Mouse (Mus musculus) kidney, embryonic 16.5 days (tissue): ENCODE data around the gene Tmem240. TPM values are rescaled to one million over a fixed set of nuclear protein-coding genes. Genes with fewer than 3 reads are reported as not detected.

ENCODE experiments used
- ATAC-seq: fragments of 200-750 bp; cut with Nextera tagmentation; 2 replicates; pipeline ENCODE4 v1.8.0; 2017; ENCODE audit warnings: moderate TSS enrichment; ENCODE audit not compliant: low FRiP score, low TSS enrichment
- H3K27ac ChIP-seq: fragments of 300-500 bp; sonication (generic); 2 replicates; pipeline ENCODE4 v1.5.1; 2014; ENCODE audit warnings: low read length
- H3K27me3 ChIP-seq: fragments of 300-500 bp; sonication (generic); 2 replicates; pipeline ENCODE4 v1.6.1; 2014; ENCODE audit warnings: low read length, control low read depth, mixed read lengths; ENCODE audit not compliant: insufficient read depth
- H3K36me3 ChIP-seq: fragments of 300-500 bp; sonication (generic); 2 replicates; pipeline ENCODE4 v1.6.1; 2014; ENCODE audit warnings: low read length, control low read depth, mixed read lengths; ENCODE audit not compliant: insufficient read depth
- H3K4me1 ChIP-seq: fragments of 300-500 bp; sonication (generic); 2 replicates; pipeline ENCODE4 v1.6.1; 2014; ENCODE audit warnings: low read length, control low read depth, mixed read lengths; ENCODE audit not compliant: insufficient read depth
- H3K4me2 ChIP-seq: fragments of 300-500 bp; sonication (generic); replicated peaks from 2 replicates; pipeline ENCODE4 v1.6.1; 2014; ENCODE audit warnings: low read depth, low read length
- H3K4me3 ChIP-seq: fragments of 300-500 bp; sonication (generic); 2 replicates; pipeline ENCODE4 v1.5.1; 2014; ENCODE audit warnings: mild to moderate bottlenecking, low read length
- H3K9ac ChIP-seq: fragments of 300-500 bp; sonication (generic); replicated peaks from 2 replicates; pipeline ENCODE4 v1.6.1; 2014; ENCODE audit warnings: low read length
- H3K9me3 ChIP-seq: fragments of 300-500 bp; sonication (generic); 2 replicates; pipeline ENCODE4 v1.6.1; 2016; ENCODE audit warnings: low read length, control low read depth
- WGBS: fragments of 180-500 bp; shearing (Covaris S2); extraction: QIAGEN DNeasy Blood & Tissue Kit; methylation state at CpG from one replicate; pipeline ENCODE4 v1.1.7; 2014; 5-methylcytosine and 5-hydroxymethylcytosine counted together
- polyA plus RNA-seq: library from polyadenylated mRNA; unstranded; fragments of >200 nt; fragmentation: Nextera tagmentation; extraction: Ambion mirVana; gene quantifications from 2 replicates; pipeline ENCODE4 v1.2.1, GENCODE M21; 2015

Tmem240 gene
- polyA plus RNA-seq, 1 experiment from 2014 or later, result 0.45 TPM

- Histone ChIP-seq H3K36me3 (peaks cover 76% of the 10 kb centered on the region), H3K4me2 (no peak overlapping the region), H3K27ac (no peak overlapping the region), H3K27me3 (no peaks in the 10 kb centered on the region), H3K9ac (no peak overlapping the region), H3K4me1 (no peaks in the 10 kb centered on the region), H3K4me3 (no peak overlapping the region), H3K9me3 (no peaks in the 10 kb centered on the region)
- ATAC-seq, result no peak
- 93% methylated on average over 5 of the region's 5 CpGs for WGBS
Measured at GRCm38 (mm10) chr4:155745136-155745535, 10.5 kb downstream of the Tmem240 start.

- no peak for ATAC-seq
- H3K9me3 ChIP-seq, result no peaks in the 10 kb centered on the region
Measured at GRCm38 (mm10) chr4:155746036-155746548, 11.5 kb downstream of the Tmem240 start.

GRCm38 (mm10) chr4:155746575-155747490, 12.2 kb downstream of the Tmem240 start:
- ATAC-seq, result no peak
- H3K27me3 ChIP-seq, result no peaks in the 10 kb centered on the region
- H3K4me2 ChIP-seq, result no peak overlapping the region
- no peak overlapping the region for H3K9ac ChIP-seq
- no peak overlapping the region for H3K27ac ChIP-seq
- WGBS, result 92% methylated on average over 17 of the region's 17 CpGs
- peaks cover 77% of the 10 kb centered on the region for H3K36me3 ChIP-seq
- no peaks in the 10 kb centered on the region for H3K4me1 ChIP-seq
- no peaks in the 10 kb centered on the region for H3K9me3 ChIP-seq
- H3K4me3 ChIP-seq, result no peak overlapping the region

More at GRCm38 (mm10) chr4:155746036-155746548, 11.5 kb downstream of the Tmem240 start:
- H3K27ac ChIP-seq, result no peak overlapping the region
- no peaks in the 10 kb centered on the region for H3K4me1 ChIP-seq
- no peak overlapping the region for H3K4me3 ChIP-seq
- WGBS, result 87% methylated on average over 8 of the region's 8 CpGs
- H3K27me3 ChIP-seq, result no peaks in the 10 kb centered on the region
- H3K36me3 ChIP-seq, result peaks cover 78% of the 10 kb centered on the region
- H3K9ac ChIP-seq, result no peak overlapping the region
- H3K4me2 ChIP-seq, result no peak overlapping the region

- Histone ChIP-seq H3K9ac (no peak overlapping the region), H3K27me3 (no peaks in the 10 kb centered on the region), H3K4me2 (no peak overlapping the region), H3K27ac (no peak overlapping the region), H3K36me3 (peaks cover 44% of the 10 kb centered on the region), H3K4me3 (no peak overlapping the region), H3K4me1 (peaks cover 22% of the 10 kb centered on the region), H3K9me3 (no peaks in the 10 kb centered on the region)
- no peak for ATAC-seq
- WGBS, result 93% methylated on average over 12 of the region's 12 CpGs
Measured at GRCm38 (mm10) chr4:155757011-155757410, 22.4 kb downstream of the Tmem240 start.

GRCm38 (mm10) chr4:155759862-155760612, 25.4 kb downstream of the Tmem240 start:
- ATAC-seq, result peak; percentile 47
- WGBS, result 2% methylated on average over 10 of the region's 10 CpGs
- Histone ChIP-seq H3K4me3 (peak overlapping the region; percentile 85), H3K4me2 (peak overlapping the region; percentile 87), H3K36me3 (peaks cover 22% of the 10 kb centered on the region), H3K9me3 (no peaks in the 10 kb centered on the region), H3K9ac (peak overlapping the region; percentile 81), H3K27me3 (no peaks in the 10 kb centered on the region), H3K4me1 (peaks cover 23% of the 10 kb centered on the region), H3K27ac (peak overlapping the region; percentile 35)

GRCm38 (mm10) chr4:155760613-155761355, 26.2 kb downstream of the Tmem240 start, which contains the start of gene Atad3a:
Gene Atad3a, minus strand, starts transcription at chr4:155761093.
- no peaks in the 10 kb centered on the region for H3K9me3 ChIP-seq
- peak; percentile 98 for ATAC-seq
- under 1% methylated on average over 65 of the region's 68 CpGs for WGBS
- H3K4me2 ChIP-seq, result peak within 1 kb of the TSS; percentile 87
- peaks cover 23% of the 10 kb centered on the region for H3K4me1 ChIP-seq
- H3K27ac ChIP-seq, result peak within 1 kb of the TSS; percentile 64
- peaks cover 16% of the 10 kb centered on the region for H3K36me3 ChIP-seq
- peak within 1 kb of the TSS; percentile 85 for H3K9ac ChIP-seq
- H3K27me3 ChIP-seq, result no peaks in the 10 kb centered on the region
- H3K4me3 ChIP-seq, result peak within 1 kb of the TSS; percentile 85

- H3K9ac ChIP-seq, result peak overlapping the region; percentile 85
- H3K4me2 ChIP-seq, result peak overlapping the region; percentile 87
- WGBS, result 2% methylated on average over 28 of the region's 28 CpGs
- peak overlapping the region; percentile 64 for H3K27ac ChIP-seq
- peak overlapping the region; percentile 85 for H3K4me3 ChIP-seq
- no peak for ATAC-seq
- H3K36me3 ChIP-seq, result peaks cover 8% of the 10 kb centered on the region; the same call in 1 of the 2 replicates
- H3K4me1 ChIP-seq, result peaks cover 23% of the 10 kb centered on the region
- H3K9me3 ChIP-seq, result no peaks in the 10 kb centered on the region
- no peaks in the 10 kb centered on the region for H3K27me3 ChIP-seq
Measured at GRCm38 (mm10) chr4:155761356-155762099, 26.9 kb downstream of the Tmem240 start.

GRCm38 (mm10) chr4:155762357-155762756, 27.8 kb downstream of the Tmem240 start:
- Histone ChIP-seq H3K36me3 (0 out of 2 replicates have a peak, but pooled peaks cover under 1% of the 10 kb centered on the region), H3K4me2 (no peak overlapping the region), H3K9ac (no peak overlapping the region), H3K9me3 (no peaks in the 10 kb centered on the region), H3K4me1 (peaks cover 23% of the 10 kb centered on the region), H3K27ac (no peak overlapping the region), H3K4me3 (no peak overlapping the region), H3K27me3 (no peaks in the 10 kb centered on the region)
- WGBS, result 87% methylated on average over 3 of the region's 3 CpGs
- no peak for ATAC-seq
